Mouse (Mus musculus): Measurements from ENCODE around the gene 9630041A04Rik.

The 9630041A04Rik gene

DNA sequence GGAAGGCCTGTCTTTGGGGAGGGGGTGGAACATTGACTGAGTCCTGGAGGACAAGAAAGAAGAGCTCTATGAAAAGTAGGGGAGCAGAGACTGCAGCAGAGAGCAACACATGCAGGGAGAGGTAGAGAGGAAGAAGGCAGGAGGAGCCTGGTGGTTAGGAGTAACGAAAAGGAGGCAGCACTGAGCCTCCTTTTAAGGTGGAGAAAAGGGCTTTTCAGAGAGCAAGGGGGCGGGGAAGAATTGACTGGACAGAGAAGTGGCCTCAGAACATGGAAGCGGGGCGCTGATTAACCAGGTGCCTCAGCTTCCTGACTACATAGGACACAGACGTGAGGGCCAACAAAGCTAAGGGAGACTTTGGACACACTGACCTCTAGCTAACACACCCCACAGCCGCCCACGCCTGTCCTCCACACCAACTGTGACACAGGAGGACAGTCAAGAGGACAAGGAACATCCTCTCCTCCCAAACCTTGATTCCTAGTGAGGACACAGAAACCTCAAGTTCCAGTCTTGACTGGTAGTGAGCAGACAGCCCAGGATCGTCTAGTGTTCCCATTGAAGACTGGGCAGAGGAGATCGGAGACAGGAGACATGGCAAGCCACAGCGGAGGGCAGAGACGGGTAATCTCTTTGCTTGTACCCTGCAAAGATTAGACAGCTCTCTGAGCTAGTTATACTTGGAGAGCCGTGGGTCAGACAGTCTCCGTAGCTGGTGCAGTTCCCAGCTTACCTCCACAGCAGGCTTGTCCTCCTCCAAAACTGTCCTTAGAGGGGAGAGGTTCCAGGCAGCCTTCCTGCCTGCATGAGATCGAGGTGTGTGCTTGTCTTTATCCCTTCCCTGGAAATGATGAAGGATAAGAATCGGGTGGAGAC, at the start of gene 9630041A04Rik:
TSS of gene 9630041A04Rik (plus strand) at position 246 of the 876 bp plus-strand sequence.
- DNase-seq, result no peak

DNA sequence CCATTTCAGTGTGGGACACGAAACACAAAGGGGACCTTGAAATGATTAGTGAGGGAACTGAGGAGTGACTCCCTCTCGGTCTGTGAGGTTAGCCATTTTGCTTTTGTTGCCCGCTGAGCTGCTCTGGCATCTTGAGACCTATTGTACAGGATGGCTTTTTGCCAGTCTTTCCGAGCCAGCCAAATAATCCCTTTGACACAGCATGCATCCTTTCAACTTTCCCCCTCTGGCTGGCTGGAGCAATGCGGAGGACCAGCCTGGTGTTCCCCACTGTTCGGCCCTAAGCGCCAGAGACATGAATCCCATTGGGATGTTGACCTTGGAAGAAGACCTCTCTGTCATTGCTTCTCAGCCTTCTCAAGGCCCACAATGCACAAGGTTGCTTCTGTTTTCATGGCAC, 37.7 kb upstream of the 9630041A04Rik start:
- no peak for DNase-seq

DNA sequence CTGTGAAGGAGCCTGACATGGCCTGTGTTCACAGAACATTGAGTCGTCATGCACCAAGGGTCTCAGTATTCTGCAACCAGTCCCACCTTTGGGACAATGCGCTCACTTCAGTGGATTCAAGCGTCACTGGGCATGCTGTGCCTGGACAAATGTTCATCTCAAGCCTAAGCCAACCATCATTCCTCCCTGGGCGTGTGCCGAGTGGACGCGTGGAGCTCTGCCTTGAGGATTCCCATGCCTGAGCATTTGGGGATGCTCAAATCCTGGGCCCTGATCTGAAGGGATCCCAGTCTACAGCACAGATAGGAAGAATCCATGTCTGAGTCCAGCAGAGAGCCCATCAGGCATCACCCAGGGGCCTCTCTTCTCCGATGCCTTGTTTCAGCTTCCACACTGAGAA, 36.0 kb upstream of the 9630041A04Rik start:
- DNase-seq, result no peak

DNA sequence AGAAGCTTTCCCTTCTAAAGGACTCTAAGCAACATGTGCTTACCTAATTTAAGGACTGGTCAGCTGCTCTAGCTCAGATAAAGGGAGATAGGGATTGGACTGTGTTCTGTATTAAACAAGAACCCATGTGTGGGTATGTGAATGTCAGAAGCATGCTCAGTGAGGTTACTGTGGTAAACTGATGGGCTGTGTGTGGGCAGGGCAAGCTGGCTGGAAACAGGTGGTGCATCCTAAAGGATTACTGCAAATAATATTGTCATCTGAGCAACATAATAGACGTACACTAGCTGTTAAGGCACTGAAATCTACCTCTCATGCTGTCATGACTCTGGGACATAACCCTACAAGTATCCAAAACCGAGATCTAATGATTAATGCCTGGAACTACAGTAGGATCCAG, 28.0 kb upstream of the 9630041A04Rik start:
- DNase-seq, result no peak

DNA sequence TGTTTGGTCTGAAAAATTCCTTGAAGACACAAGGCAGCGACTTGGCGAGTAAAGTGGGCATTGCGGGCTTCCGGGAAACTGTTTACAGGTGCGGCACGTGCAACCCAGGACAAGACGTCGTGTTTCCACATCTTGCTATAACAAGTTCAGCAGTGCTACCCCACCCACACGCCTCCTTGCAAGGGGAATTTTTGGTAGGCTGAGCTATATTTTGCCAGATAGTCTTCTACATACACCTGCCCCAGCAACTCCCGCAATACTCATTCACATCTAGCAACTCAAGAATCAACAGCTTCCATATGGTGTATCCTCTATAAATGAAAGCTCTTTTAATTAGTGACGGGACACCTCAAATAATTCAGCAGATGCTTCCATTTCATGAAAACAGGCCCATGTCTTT, 20.5 kb upstream of the 9630041A04Rik start:
- DNase-seq, result no peak

DNA sequence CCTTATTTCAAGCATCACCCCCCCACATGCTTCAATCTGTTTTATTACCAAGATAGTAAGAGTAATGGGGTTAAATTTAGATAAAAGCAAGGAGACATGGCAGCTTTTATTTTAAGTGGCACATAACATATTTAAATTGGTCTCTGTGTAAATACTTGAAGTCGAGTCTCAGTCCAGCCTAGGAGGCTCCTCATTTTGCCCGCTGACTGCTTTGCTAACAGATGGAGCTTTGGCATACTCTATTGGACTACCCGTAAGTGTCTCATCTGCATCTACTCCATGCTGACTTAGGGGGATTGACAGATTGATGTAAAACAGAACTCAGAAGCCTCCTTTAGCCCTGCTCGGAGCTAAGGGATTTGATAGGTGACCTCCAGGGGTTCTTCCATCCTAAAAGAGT, 17.7 kb upstream of the 9630041A04Rik start:
- DNase-seq, result no peak

DNA sequence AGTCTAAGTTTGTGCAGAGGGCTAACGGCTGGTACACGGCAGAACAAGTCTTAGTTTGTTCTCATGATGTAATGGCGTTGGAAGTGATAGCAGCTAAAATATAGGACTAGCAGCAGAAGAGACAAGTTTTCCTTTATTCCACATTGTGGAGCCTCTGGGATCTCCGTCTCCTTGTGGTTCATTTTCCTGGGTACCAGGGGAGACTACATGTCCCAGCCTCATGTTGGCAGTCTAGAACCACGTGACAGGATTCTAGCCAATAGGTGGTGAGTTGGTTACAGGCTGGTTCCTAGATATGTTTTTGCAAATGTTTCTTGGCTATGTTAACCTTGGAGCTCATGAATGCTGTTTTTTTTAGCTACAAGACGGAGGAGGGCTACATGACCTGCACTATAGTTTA, 15.9 kb upstream of the 9630041A04Rik start:
- DNase-seq, result no peak

DNA sequence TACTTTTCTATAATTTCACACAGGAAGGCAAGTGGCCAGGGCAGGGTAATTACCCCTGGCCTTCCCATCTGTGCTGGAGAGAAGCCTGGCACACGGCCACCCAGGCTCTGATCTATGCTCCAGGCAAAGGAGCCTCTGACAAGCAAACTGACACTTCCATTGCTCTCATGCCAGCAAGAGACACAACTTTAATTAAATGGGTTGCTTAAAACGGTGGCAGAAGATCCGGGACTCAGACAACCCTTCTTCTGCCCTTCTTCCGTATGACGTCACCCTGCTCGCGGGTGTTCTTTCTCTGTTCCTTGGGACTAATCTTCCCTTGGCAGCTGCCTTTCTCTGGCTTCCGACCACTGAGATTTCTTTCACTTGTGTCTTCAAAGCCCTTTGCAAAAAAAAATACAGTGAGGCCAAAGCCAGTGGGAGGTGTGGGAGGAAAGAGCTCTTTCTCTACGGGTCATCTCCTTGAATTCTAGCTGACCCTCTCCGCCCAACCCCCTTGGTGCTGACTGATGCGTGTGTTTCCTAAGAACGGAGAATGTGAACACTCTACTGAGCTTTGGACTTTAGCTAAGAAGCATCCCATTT, 932 bp downstream of the 9630041A04Rik start:
- no peak for DNase-seq

DNA sequence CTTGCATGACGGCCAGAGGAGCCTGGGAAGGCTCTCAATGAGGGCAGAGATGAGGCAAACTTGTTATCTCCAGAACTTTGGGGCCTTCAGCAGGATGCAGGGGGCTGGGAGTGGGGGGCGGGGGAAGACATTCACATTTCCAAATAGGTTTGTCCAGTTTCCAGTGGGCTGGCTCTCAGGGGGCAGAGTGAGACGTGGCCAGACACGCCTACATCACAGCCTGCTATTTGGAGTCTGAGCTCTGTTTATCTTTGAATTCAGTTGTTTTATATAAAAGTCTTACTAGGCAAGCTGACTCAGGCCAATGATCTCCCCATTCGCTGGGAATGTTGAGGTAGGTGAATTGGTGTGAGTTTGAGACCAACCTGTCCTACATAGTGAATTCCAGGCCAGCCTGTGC, 1.5 kb downstream of the 9630041A04Rik start:
- DNase-seq, result no peak

DNA sequence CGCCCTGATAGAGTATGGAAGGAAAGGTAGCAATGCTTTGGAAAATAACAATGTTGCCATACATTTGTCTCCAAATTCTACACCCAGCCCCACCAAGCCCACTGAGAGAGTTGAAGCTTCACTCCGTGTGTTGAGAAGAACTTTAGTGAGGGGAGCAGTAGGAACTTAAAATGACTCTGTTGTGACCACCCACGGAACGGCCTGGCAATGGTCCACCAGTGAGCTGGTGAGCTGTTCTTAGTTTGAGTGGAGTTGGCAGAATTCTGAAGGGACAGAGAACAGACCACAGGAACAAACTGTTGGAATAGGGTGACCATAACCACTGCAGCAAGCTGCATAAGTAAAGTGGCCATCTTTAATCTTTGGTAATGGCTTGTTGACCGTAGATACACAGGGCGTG, 7.0 kb downstream of the 9630041A04Rik start:
- DNase-seq, result no peak

DNA sequence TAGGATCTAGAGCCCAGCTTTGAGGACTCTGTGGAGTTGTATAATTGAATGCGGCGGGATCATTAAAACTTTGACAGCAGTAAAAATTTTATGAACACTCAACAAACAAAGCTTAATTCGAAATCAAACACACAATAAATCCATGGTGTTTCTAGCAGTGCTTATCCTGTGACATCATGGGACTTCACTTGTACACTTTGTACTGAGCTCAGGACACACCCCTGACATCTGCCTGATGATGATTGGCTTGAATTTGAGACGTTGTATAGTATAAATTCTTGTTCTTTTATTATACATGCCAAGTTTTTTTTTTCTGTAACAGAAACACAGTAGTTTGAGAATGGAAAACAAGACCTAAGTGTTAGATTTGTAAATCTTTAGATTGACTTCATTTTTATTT, 8.4 kb downstream of the 9630041A04Rik start:
- DNase-seq, result no peak

DNA sequence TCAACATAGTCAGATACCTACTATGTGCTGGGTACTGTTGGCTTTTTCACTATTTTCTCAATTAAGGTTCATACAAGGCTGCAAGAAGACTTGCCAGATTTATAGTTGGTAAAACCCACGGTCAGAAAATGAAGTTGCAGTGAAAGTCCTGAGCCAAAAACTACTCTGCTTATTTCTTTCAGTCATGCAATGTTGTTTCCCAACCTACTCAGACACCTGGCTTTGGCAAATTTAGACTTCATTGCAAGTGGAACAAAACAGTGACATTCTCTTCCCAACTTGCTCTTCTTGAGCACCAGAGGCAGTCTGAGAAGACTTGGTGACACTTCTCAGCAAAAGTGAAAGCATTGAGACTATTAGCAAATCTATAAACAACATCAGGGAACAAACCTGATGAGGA, 13.7 kb downstream of the 9630041A04Rik start:
- no peak for DNase-seq

DNA sequence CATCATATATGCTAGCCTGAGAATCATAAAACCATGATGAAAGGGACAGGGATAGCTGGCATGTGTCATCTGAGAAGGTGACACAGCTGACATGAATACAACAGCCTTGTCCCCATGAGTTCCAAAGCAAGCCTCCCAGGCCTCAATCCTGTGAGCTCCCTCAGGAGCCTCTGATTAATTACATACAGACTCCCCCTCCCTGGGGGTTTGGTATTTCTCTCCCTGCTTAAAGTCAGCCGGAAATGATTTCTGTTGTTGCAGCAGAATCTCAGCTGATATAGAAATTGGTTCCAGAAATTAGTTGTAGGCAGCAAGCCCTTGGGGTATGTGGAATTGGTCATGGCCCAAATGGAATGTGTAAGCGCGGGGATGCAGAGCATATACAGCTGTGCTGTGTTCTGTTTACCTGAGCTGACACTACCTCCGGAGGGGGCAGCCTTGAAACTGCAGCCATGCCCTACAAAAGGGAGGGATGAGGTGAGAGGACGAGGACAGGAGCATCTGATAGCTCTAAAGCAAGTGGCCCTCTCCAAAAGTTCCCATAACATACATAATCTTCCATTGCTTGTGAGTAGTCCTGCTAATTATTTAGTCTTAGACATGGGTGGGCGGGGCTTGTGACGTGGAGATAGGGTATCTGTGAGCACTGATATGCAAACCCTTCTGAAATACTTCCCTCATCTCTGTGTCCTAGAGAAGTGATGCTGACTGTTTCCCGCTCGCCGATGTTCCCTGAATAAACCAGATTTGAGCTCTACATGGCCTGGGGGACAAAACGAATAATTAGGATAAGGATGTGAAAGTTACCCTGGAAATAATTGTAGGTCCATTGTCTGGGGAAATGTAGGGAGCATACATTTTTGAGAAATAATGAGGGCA, 15.7 kb downstream of the 9630041A04Rik start:
- DNase-seq, result no peak

DNA sequence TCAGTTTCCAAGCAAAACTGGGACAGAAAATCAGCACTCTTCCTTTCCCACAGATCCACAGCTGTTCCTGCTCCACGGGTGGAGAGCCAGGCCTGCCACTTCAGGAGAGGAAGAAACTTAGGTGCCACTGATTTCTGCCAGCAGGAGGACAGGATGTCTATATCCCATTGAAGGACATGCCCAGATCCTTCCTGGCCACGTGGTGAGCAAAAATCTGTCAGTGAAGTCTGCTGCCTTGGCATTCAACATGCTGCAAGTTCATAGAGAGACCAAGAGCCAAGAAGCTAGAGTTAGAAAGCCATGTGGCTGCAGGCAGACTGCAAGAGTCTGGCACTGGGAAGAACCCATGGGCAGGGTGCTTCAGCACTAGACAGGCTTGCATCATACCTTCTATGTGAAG, 21.7 kb downstream of the 9630041A04Rik start:
- DNase-seq, result no peak

DNA sequence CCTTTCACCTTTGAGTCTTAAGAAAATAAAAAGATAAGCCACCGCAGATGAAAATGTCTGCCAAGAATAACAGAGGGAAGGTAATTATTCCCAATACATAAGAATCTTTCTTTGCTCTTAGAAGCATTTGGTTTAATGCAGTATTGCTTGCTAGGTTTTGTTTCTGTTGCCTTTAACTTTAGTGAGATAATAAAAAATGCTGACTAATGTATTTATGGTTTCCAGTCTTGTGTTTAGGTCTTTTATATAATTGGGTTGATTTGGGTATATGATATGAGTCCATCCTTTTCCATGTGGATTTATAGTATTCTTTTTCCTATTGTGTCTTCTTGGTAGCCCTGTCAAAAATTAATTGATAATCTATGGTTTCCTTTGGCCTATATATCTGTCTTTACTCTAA, 36.2 kb downstream of the 9630041A04Rik start:
- DNase-seq, result no peak

DNA sequence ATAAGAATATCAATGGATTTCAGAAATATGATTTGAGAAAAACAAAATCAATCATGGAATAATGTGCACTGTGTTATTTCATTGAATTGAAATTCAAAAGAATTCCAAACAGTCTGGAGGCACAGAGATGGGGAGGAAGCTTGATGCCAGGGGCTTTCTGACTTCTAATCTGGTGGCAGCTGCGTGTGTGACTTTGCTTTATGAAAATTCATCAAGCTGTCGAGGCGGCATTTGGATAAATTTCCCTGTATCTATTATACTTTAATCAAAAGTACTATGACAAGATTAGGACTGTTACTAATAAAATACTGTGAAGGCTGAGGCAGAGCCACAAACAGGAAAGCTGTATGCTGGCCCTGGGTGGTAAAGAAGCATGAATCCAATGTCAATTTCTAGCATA, 41.8 kb downstream of the 9630041A04Rik start:
- DNase-seq, result no peak

DNA sequence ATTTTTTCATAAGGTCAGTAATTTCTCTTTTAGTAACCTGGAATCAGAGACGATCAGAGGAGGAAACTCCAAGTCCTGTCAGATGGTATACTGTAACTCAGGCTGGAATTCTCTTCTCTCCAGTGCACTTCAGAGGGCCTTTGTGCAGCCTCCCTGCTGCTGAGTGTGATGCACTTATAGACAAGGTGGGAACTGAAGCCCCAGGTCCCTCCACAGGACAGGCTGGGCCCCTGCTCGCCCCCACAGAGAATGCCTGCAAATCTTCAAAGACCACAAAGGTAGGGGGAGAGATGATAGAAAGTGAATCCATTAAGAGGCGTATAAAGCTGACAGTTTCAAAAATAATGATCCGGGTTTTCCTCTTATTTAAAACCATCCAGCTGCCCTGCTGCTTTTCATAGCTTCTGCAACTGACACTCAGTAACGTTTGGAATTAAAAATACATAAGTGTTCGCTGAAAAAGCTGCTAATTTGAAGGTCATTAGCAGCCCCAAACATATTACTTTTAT, 46.2 kb downstream of the 9630041A04Rik start:
- no peak for DNase-seq

DNA sequence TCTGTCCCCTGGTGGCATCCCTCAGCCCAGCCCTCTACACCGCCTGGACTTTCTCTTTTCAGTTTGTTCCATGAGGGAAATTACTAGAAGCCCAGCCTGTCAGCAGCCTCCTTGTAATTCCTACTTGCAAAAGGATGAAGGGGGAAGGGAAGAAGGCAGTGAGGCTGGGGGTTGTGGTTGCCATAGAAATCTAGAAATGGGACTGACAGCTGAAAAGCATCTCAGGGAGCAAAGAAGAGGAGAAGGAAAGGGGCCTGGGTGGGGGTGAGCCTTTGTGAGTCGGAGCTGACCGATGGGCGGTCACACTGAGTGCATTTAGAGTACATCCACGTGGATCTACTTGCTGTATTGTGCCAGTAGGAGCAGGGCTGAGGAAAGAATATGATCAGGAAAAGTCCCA, 47.2 kb downstream of the 9630041A04Rik start:
- no peak for DNase-seq

DNA sequence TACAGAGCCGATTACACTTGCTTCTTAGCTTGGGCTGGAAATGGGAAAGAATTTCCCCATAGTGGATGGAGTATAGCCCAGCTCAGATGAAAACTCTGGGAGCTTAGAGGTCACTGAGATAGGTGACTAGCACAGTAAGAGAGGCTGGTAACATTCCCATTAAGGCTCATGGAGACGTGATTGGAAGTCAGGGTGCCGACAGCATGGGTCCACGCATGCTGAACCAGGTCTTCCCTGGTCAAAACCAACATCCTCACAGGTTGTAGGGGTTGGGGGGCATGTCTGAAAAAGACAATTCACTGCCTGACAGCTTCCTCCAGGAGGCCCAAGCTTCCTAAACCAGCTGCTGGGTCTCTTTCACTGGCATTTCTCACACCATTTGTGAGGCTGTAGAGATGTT, 47.9 kb downstream of the 9630041A04Rik start:
- no peak for DNase-seq

DNA sequence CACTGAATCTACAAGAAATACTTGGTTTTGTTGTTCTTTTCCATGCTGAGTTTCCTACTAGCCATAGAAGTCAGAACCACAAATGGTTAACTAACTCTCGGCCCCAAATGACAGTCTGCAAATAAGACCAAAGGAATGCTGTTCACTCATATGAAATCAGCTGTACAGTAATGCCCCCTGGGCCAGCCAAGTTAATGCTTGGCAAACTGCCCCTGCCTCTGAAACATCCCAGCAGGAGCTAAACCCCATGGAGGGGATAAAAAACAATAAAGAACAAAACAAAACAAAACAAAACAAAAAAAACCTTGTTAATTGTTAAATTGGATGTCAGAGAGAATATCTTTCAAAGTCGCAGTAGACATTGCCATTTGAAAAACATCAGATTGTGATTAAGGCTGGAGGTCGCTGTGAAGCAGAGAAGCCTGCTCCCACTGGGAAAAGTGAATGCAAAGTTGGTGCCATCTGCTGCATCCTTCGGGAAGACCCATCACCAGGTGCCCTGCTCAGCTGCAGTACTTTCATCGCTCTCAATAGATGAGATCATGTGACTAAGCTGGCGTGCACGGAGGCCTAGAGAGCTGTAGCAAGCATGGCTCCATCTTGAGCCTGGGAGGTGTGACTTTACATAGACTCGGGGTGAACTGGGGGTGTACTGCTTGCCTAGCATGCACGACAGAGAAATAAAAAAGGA, 49.7 kb downstream of the 9630041A04Rik start:
- no peak for DNase-seq

DNA sequence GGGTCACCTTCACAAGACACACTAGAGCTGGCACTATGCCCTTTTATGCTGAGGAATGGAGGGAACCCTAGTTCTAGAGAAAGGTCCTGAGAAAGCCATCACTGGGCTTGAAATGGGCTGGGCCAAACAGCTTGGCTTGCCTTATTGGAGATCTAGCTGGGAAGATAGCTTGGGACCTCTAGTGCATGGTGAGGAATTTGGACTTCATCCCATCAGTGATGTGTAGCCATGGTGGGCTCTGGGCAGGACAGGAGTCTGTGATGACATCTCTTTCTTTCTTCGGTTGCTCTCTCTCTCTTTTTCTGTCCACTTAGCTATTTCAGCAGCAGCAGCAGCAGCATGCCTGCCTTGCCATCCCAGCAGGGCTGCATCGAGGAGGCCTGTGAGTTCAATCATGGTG, 53.4 kb downstream of the 9630041A04Rik start:
- DNase-seq, result no peak

DNA sequence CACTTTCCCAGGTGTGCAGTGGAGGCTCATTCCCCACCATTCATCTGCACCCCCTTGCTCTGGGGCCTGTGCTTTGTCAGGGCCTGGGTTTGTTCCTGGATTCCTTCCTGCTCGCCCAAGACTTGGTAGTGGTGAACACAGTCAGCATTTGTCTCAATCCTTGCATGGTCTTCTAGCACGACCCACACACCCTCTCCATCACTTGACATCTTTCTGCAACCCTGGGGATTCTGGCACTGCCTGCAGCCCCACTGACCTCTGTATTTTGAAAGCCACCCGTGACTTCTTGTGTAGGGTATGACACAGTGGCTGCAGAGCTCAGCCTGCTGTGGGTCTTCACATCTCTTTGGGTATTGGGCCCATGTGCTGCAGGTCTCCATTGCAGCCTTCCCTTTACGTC, 57.1 kb downstream of the 9630041A04Rik start:
- DNase-seq, result no peak

DNA sequence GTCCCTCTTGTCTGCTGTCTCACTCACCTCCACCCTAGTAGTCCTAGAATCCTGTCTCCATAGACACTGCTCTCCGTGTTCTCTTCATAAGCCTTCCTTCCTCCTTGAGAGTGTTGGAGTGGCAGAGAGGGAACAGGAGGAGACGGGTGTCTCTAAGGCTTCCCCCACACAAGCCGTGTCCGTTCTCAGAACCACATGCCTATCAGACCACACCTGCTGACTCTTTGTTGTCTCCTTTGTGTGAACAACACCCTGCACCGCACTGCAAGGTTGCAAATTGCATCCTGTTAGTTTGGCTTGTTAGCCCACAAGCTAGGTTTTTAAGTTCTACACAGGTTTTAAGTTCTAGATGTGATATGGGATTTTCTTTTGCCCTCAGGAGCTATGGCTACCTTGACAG, 57.7 kb downstream of the 9630041A04Rik start:
- DNase-seq, result no peak

Measured in liver (tissue).